Mouse (Mus musculus): ENCODE data around the gene Pgbd5. TPM values are rescaled to one million over a fixed set of nuclear protein-coding genes. Genes with fewer than 3 reads are reported as not detected.
A peak's percentile ranks its signal among the peaks of the same experiment; 100 is the strongest.

Gene Pgbd5
- polyA plus RNA-seq, 1 experiment: 184 TPM

- peaks cover 40% of the 10 kb centered on the region for H3K4me1 ChIP-seq (ENCODE audit: control insufficient read depth, insufficient read depth, low read length)
- TF ChIP-seq POLR2A (IDR thresholded peaks at IDR 0.05; ENCODE audit: extremely low read depth, insufficient read depth, low read length) (no peak), CTCF (IDR thresholded peaks at IDR 0.05; ENCODE audit: extremely low read depth, insufficient read depth, low read length) (no peak)
- no peak overlapping the region for H3K27ac ChIP-seq (ENCODE audit: insufficient read depth, low read length)
- no peak overlapping the region for H3K4me3 ChIP-seq (ENCODE audit: insufficient read depth, low read length)
Observed at GRCm38 (mm10) chr8:124415002-124415401, 24.5 kb downstream of the Pgbd5 start.

DNA sequence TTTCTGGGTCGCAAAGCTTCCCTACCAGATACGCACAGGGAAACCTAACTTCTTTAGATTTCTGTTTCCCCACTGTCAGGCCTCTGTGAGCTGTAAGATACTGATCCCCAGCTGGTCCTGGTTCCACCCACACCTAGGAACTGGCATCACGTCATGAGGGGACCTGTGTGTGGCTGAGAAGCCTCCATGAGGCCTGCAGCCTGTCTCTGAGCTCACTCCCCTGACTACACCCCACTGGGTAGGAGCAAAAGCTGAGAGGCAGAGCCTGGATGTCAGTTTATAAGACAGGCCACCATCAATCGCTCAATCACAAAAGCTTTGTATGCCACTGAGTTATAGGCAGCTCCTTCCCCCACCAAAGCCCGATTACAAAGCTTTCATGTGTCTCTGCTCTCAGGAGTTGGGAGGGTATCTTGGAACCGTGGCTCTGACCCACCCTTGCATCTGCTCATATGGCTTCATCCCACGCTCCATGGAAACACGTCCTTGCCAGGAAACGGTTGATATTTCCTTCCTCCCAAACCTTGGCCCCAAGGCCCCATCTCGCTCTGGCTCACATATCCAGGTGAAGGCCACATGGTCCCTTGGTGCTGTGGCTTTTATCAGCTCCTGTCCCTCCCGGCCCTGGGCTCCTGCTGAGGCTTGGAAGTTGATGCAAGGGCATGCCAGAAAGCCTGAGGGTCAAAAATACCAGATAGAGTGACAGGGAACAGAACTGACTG is 26.1 kb downstream of the Pgbd5 start:
- Histone ChIP-seq H3K4me1 (ENCODE audit: control insufficient read depth, insufficient read depth, low read length) (peaks cover 40% of the 10 kb centered on the region), H3K27ac (ENCODE audit: insufficient read depth, low read length) (peak overlapping the region; percentile 86), H3K4me3 (ENCODE audit: insufficient read depth, low read length) (no peak overlapping the region)
- TF ChIP-seq CTCF (IDR thresholded peaks at IDR 0.05; ENCODE audit: extremely low read depth, insufficient read depth, low read length): no peak
- TF ChIP-seq POLR2A (IDR thresholded peaks at IDR 0.05; ENCODE audit: extremely low read depth, insufficient read depth, low read length): 0 out of 2 replicates have a peak, but pooled peaks have one; percentile 9

DNA sequence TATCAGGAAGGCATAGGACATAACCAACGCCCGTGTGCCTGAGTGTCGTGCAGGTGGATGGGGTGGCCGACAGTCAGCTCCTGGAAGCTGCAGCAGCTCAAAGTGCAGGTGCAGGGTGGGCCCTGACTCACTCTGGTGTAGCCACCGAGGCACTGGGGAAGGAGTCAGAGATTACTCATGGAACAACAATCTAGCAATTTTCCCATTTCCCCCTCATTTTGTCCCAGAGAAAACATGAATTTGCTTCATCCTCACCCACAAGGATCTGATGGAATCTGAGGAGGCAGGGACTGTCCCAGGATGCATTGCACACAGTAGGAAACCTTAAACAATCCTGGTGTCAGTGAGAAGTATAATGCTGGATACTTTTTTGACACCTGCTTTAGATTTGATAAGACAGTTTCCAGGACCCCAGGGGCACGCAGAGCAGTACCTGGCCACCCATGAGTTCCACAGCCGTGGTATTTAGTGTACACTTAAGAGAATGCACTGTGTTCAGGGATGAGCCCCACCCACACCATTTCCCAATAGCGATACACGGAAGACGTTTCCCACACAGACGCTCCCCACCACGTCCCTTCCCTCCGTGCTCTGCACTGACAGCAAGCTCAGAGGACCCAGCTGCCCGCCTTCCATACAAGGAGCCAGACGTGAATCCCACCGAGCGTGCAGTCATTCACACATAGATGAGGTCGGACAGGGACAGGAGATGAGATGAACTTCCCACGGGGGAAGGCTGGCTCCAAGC is 26.8 kb downstream of the Pgbd5 start:
- TF ChIP-seq CTCF (IDR thresholded peaks at IDR 0.05; ENCODE audit: extremely low read depth, insufficient read depth, low read length) (no peak), POLR2A (IDR thresholded peaks at IDR 0.05; ENCODE audit: extremely low read depth, insufficient read depth, low read length) (no peak)

DNA sequence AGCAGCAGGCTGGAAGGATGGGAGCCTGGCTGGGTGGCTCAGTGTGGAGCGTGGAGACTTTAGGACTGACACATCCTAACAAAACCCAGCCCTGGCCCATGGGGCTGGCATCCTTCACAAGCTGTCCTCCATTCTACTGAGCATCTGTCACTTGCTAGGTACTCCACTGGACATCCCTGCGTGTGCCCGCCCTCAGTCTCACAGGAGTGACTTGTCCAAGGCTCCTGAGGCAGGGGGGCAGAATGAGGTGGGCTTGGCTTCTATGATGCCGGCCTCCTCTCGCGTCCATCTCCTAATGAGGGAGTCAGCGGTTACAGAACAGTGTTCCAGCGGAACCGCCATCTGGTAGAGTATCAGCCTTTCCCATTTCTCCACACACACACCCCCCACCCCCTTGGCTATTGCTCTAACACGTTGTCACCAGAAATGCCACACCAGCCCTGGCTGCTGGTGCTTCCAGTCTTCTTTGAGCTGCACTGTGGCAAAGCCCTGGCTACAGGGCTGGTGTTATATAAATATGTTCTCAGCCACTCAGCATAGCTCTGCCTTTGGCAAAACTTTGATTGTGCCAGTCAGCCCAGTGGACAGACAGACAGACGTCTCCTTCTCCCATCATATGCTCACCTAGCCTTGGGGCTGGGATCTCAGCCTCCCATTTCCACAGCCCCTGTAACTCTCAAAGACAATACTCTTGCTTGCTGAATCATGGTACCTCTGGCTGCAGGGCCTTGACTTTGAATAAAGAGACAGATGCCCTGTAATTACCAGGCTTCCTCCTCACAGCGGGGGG is 34.8 kb downstream of the Pgbd5 start:
- H3K4me1 ChIP-seq (ENCODE audit: control insufficient read depth, insufficient read depth, low read length): peaks cover 7% of the 10 kb centered on the region

More for the DNA sequence above, 26.8 kb downstream of the Pgbd5 start:
- H3K4me3 ChIP-seq (ENCODE audit: insufficient read depth, low read length): no peak overlapping the region
- peak overlapping the region; percentile 65; the same call in 1 of the 2 replicates for H3K27ac ChIP-seq (ENCODE audit: insufficient read depth, low read length)
- peaks cover 34% of the 10 kb centered on the region for H3K4me1 ChIP-seq (ENCODE audit: control insufficient read depth, insufficient read depth, low read length)

DNA sequence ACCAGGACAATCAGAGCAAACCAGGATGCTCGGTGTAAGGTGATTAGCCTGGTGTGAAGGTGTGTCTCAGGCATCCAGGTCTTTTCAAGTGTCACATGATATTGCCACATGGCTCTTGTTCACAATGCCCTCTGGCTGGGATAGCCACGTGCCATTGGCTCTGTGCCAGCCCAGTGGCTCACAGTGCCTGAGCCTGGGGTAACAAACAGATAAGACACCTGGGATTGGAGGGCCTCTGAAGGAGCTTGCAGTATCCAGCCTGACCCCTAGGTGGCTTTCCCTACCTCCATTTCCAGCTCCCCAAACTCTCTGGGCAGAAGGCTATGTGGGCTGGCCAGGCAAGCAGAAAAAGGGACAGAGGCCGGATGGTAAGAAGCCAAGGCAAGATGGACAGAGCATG is 35.6 kb downstream of the Pgbd5 start:
- peak; percentile 59 for TF ChIP-seq CTCF (IDR thresholded peaks at IDR 0.05; ENCODE audit: extremely low read depth, insufficient read depth, low read length)
- TF ChIP-seq POLR2A (IDR thresholded peaks at IDR 0.05; ENCODE audit: extremely low read depth, insufficient read depth, low read length): no peak
- no peak overlapping the region for H3K4me3 ChIP-seq (ENCODE audit: insufficient read depth, low read length)
- no peak overlapping the region for H3K27ac ChIP-seq (ENCODE audit: insufficient read depth, low read length)
- H3K4me1 ChIP-seq (ENCODE audit: control insufficient read depth, insufficient read depth, low read length): peaks cover 13% of the 10 kb centered on the region

More for the DNA sequence above, 34.8 kb downstream of the Pgbd5 start:
- Histone ChIP-seq H3K27ac (ENCODE audit: insufficient read depth, low read length) (0 out of 2 replicates have a peak overlapping the region, but pooled peaks have one; percentile 12), H3K4me3 (ENCODE audit: insufficient read depth, low read length) (no peak overlapping the region)
- no peak for TF ChIP-seq CTCF (IDR thresholded peaks at IDR 0.05; ENCODE audit: extremely low read depth, insufficient read depth, low read length)
- no peak for TF ChIP-seq POLR2A (IDR thresholded peaks at IDR 0.05; ENCODE audit: extremely low read depth, insufficient read depth, low read length)

GRCm38 (mm10) chr8:124399403-124399861 is 40.0 kb downstream of the Pgbd5 start:
- 0 out of 2 replicates have a peak, but pooled peaks have one; percentile 2 for TF ChIP-seq POLR2A (IDR thresholded peaks at IDR 0.05; ENCODE audit: extremely low read depth, insufficient read depth, low read length)
- TF ChIP-seq CTCF (IDR thresholded peaks at IDR 0.05; ENCODE audit: extremely low read depth, insufficient read depth, low read length): no peak
- no peak overlapping the region for H3K4me3 ChIP-seq (ENCODE audit: insufficient read depth, low read length)
- peaks cover 13% of the 10 kb centered on the region for H3K4me1 ChIP-seq (ENCODE audit: control insufficient read depth, insufficient read depth, low read length)
- H3K27ac ChIP-seq (ENCODE audit: insufficient read depth, low read length): peak overlapping the region; percentile 72

DNA sequence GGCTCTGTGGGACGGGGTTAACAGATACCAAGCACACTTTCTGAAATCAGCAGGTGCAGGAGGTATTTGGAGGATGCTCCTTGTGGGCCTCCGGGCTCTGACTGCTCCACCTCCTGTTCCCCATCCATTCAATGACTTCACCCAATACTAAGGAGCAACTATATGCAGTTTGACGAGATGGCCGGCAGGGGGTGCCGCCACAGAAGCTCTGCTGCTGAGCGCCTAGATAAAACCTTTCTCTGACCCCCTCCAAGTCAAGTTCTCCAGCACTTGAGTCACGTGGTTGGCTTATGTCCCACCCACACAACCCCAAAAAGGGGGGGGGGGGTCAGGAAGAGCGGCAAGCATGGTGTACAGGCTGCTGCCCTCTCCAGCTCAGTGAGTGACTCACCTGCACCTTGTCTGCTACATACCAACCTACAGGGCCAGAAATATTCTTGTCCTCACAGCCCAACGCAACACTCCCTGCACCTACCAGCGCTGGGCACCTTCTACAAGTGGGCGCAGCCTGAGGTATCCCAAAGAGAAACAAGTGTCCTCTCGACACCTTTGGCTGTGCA is 40.5 kb downstream of the Pgbd5 start:
- Histone ChIP-seq H3K4me3 (ENCODE audit: insufficient read depth, low read length) (no peak overlapping the region), H3K4me1 (ENCODE audit: control insufficient read depth, insufficient read depth, low read length) (peaks cover 11% of the 10 kb centered on the region), H3K27ac (ENCODE audit: insufficient read depth, low read length) (peak overlapping the region; percentile 72)
- TF ChIP-seq POLR2A (IDR thresholded peaks at IDR 0.05; ENCODE audit: extremely low read depth, insufficient read depth, low read length) (no peak), CTCF (IDR thresholded peaks at IDR 0.05; ENCODE audit: extremely low read depth, insufficient read depth, low read length) (peak; percentile 43)

GRCm38 (mm10) chr8:124397321-124398065 is 42.0 kb downstream of the Pgbd5 start:
- peak overlapping the region; percentile 62; the same call in 1 of the 2 replicates for H3K27ac ChIP-seq (ENCODE audit: insufficient read depth, low read length)

More at GRCm38 (mm10) chr8:124397321-124398065, 42.0 kb downstream of the Pgbd5 start:
- Histone ChIP-seq H3K4me3 (ENCODE audit: insufficient read depth, low read length) (no peak overlapping the region), H3K4me1 (ENCODE audit: control insufficient read depth, insufficient read depth, low read length) (peaks cover 18% of the 10 kb centered on the region)
- TF ChIP-seq POLR2A (IDR thresholded peaks at IDR 0.05; ENCODE audit: extremely low read depth, insufficient read depth, low read length) (0 out of 2 replicates have a peak, but pooled peaks have one; percentile 21), CTCF (IDR thresholded peaks at IDR 0.05; ENCODE audit: extremely low read depth, insufficient read depth, low read length) (no peak)
